Mouse (Mus musculus) heart, postnatal 14 days (tissue): ENCODE data around the gene Uck2. TPM values are rescaled to one million over a fixed set of nuclear protein-coding genes. Genes with fewer than 3 reads are reported as not detected.

ENCODE experiments used
- DNase-seq, 2 experiments: peaks; one replicate each; pipeline ENCODE4 v3.0.0; 2021 to 2022
- intact Hi-C: fragments of 180-260 bp; cut with DNase I; formaldehyde crosslinking; loops from one replicate; pipeline ENCODE4 v1.15.1; 2025
- total RNA-seq, 2 experiments: library from RNA; stranded (reverse); gene quantifications; 2 replicates each; pipeline ENCODE4 v1.2.3; 2021

The Uck2 gene
- total RNA-seq, 2 experiments from 2014 or later, result 47.3 to 54.5 TPM

- intact Hi-C loops, result loop anchor here (2.0 kb wide), 2 partner anchors 51 to 65 kb away; no protein-coding TSS in a partner anchor
- no peak for DNase-seq
Observed at GRCm38 (mm10) chr1:167285356-167285755, 236 bp upstream of the Uck2 start.

GRCm38 (mm10) chr1:167284837-167285319 lies 242 bp downstream of the Uck2 start:
- DNase-seq, result peak; percentile 87
- intact Hi-C loops, result loop anchor here (2.0 kb wide), 2 partner anchors 50 to 64 kb away; no protein-coding TSS in a partner anchor

DNA sequence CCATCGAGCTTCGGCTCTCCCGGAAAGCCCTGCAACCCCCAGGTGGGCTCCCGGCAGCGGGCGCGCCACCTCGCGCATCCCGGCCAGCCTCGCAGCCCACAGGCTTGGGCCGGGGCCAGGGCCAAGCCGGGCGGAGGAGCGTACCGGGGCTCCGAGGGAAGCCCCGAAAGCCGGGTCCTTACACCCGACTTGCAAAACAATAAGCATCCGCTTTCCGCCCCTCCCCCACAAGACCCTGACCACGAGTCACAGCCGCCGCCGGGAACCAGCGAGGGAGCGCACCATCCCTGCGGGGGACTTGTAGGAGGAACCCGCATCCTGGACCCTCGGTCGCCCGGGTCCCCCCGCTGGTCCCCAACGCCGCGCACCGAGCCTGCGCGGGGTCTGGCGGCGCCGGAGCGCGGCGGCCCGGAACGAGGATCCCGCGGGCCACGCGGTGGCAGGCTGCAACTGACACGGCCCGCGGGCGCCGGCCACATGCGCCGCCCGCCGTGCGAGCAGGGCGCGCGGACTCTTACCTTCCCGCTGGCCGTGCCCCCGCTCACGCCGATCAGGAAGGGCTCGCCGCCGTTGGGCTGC lies 773 bp downstream of the Uck2 start:
- peak; percentile 62 to 64 for DNase-seq
- intact Hi-C loops, result loop anchor here (2.0 kb wide), 2 partner anchors 50 to 64 kb away; no protein-coding TSS in a partner anchor

- intact Hi-C loops, result loop anchor here (2.0 kb wide), 3 partner anchors 25 to 63 kb away; partner anchors contain the start of gene Tmco1
- peak; percentile 49 to 53 for DNase-seq
Observed at GRCm38 (mm10) chr1:167283441-167284257, 1.5 kb downstream of the Uck2 start.

DNA sequence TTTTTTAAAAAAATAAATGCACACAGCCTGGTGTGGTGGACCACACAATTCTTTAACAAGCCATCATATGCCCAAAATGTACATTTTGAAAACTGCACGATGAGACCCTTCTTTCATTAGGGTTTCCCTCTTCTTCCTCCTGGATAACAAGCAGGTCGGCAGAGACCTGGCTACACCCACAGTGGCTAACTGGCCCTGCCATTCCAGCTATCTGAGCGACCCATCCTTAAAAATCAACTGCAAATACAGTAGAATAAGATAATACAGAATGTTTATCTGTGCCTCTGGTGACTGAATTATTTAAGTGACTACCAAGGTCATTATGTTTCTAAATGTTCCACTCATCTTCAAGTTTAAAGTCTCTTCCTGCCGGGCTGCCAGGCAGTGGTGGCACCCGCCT lies 2.4 kb downstream of the Uck2 start:
- intact Hi-C loops, result loop anchor here (2.0 kb wide), 1 partner anchor 26 kb away; the partner anchor contains the start of gene Tmco1

GRCm38 (mm10) chr1:167282112-167282511 lies 3.0 kb downstream of the Uck2 start:
- intact Hi-C loops, result loop anchor here (2.0 kb wide), 1 partner anchor 27 kb away; the partner anchor contains the start of gene Tmco1
- DNase-seq, result no peak

More for the DNA sequence above, 2.4 kb downstream of the Uck2 start:
- DNase-seq, result no peak

DNA sequence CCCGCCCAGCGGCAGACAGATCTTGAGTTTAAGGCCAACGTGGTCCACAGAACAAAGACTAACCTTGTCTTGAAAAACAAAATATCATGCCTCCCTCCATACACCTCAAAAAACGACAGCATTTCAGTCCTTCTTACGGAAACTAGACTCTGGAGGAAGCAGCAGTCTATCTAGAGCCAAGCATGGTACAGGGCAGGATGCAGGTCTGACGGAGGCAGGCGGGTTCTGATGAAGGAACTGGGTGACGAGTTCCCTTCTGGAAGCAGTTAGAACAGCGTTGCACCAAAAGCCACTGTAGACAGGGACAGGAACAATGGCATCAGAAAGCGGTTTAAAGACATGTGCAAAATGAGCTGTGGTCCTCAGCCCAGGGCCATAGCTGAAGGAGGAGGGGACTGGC lies 5.1 kb downstream of the Uck2 start:
- intact Hi-C loops, result no loop called here
- no peak for DNase-seq

GRCm38 (mm10) chr1:167279160-167279715 lies 5.9 kb downstream of the Uck2 start:
- DNase-seq, result no peak
- intact Hi-C loops, result no loop called here

GRCm38 (mm10) chr1:167278395-167278794 lies 6.7 kb downstream of the Uck2 start:
- intact Hi-C loops, result no loop called here
- DNase-seq, result no peak

DNA sequence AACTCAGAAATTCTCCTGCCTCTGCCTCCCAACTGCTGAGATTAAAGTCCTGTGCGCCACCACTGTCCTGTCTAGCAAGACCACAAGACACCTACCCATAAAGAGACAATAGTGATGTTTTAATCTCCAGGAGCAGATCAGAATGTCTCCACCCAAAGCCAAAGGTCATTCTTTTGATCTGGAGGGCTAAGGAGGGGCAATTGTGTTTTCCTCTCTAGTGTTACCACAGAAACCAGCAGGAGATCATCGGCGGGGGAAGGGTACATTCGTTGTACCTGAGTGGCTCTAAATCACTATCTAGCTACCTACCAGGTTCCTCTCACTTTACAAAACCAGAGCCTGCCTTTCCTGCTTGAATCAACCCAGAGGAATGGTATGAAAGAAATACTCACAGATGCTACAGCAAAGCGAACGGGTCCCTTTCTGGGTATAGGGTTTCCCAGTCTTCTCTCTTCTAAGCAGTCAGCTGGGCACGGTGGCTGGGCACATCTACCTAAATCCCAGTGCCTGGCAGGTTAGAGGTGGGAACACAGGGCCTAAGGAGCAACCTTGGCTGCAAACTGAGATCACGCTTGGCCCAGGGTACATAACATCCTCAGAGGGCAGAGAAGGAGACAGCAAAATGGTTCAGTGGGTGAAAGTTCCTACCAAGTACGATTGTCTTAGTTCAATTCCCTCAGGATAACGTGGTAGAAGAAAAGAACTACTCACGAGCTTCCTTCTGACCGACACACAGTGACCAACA lies 10.3 kb downstream of the Uck2 start:
- no peak for DNase-seq
- intact Hi-C loops, result no loop called here

- intact Hi-C loops, result no loop called here
- no peak for DNase-seq
Observed at GRCm38 (mm10) chr1:167273380-167274163, 11.5 kb downstream of the Uck2 start.

DNA sequence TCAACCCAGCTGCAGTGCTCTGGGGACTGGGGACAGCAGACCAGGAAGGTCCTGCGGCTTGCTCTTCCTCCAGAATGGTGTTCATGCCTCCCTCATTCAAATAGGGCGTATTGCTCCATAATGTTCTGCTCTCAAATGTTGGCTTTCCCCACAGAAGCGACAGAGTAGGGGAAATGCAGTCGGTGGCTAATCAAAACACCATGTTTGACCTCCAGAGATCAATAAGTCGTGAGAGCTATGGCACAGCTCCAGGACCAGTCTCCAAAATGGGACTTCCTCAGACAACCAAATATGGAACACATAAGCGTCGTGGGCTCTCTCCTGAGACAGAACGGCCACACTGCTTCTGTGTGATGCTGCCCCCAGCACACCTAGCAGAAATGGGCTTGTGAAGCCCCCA lies 13.3 kb downstream of the Uck2 start:
- no peak for DNase-seq
- intact Hi-C loops, result no loop called here

- no peak for DNase-seq
- intact Hi-C loops, result no loop called here
Observed at GRCm38 (mm10) chr1:167271304-167271703, 13.8 kb downstream of the Uck2 start.

DNA sequence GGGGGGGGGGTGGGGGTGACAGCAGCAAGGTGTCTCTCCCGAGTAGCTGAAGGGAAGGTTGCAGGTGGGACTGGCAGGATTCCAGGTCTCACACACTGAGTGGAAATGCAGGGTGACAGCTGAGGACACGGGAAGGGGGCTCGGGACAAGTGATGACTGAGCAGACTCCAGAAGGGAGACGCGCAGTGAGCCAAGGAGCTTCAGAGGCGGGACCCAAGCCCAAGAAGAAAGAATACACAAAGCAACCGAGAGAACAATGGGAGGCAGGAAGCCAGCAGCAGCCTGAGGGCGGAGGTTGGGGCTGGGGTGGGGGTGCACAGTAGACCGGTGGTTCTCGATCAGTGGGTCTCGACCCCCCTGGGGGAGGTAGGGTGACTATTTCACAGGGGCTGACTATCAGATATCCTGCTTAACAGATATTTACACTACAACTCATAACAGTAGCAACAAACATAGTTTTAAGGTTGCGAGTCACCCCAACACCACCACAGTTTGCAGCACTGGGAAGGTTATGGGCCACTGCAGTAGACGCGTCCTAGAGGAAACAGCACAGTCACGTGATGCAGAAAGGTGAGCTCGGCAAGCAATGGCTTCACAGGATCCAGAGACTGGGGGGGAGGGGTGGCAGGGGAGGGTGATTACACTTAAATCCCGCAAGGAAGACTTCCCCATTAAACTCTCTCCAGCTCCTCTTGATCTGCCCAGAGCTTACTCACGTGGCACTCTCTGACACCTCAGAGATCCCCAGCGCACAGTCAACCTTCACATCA lies 14.6 kb downstream of the Uck2 start:
- intact Hi-C loops, result no loop called here
- DNase-seq, result peak; percentile 40 to 57

DNA sequence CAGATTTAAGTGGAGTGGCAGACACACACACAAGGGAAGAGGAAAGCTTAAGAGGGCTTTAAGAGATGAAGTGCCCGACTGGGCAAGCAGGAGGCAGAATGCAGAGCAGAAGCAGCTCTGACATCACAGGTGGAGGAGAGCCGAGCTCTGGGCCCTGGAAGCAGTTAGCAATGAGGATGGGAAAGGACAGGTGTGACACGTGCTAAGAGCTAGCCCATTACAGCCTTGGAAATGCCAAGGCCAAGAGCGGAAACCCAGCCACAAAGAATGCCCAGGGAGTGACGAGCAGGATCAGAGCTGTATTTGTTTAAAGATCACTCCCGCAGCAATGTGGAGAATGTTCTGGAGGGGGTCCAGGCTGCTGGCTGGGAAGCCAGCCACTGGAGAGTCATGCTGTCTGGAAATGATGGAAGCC lies 15.3 kb downstream of the Uck2 start:
- intact Hi-C loops, result loop anchor here (5.0 kb wide), 1 partner anchor 38 kb away; no protein-coding TSS in a partner anchor
- DNase-seq, result peak; percentile 81 to 90

DNA sequence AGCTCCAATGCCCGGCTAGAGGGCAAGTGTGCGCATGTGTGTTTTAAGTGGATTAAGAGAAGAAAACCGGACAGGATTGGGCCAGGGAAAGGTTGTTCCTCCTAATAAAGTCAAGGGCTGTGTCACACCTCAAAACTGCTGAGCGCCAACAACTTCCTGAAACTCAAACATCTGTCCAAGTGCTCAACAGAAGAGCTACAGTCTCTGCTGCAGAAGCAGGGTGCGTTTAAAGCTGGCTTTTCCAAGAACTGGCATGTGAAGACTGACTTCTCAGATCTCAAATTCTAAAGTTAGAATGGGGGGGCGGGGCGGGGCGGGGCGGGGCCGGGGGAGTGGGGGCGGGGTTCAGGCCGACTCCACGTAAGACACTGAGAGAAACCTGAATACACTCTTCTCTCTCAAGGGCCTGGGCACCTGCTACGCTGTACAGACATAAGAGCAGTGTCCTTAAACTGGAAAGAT lies 15.7 kb downstream of the Uck2 start:
- DNase-seq, result no peak
- intact Hi-C loops, result loop anchor here (5.0 kb wide), 1 partner anchor 37 kb away; no protein-coding TSS in a partner anchor

- intact Hi-C loops, result loop anchor here (5.0 kb wide), 1 partner anchor 36 kb away; no protein-coding TSS in a partner anchor
- DNase-seq, result no peak
Observed at GRCm38 (mm10) chr1:167268360-167269063, 16.6 kb downstream of the Uck2 start.

DNA sequence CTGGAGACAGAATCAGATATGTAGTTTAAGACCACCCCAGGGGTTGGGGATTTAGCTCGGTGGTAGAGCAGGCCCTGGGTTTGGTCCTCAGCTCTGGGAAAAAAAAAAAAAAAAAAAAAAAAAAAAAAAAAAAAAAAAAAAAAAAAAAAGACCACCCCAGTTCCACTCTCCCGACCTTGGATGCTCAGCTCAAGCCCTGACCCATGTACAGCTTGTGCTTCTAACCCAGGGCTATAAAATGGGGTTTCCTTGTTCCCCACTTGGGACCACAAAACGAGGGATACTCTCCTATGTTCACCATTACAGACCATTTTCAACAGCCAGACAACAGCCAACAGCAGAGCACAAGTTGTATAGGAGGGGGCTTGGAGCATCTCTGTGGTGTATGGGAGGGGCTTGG lies 18.4 kb downstream of the Uck2 start:
- DNase-seq, result no peak
- intact Hi-C loops, result loop anchor here (5.0 kb wide), 1 partner anchor 34 kb away; no protein-coding TSS in a partner anchor
